Mouse (Mus musculus): Measurements from ENCODE around the gene Olfr118.
"Not testable (repeated sequence)": the region's sequence is repeated elsewhere in the genome, so short reads cannot be mapped to it uniquely, and the experiment has no call there.

The Olfr118 gene

DNA sequence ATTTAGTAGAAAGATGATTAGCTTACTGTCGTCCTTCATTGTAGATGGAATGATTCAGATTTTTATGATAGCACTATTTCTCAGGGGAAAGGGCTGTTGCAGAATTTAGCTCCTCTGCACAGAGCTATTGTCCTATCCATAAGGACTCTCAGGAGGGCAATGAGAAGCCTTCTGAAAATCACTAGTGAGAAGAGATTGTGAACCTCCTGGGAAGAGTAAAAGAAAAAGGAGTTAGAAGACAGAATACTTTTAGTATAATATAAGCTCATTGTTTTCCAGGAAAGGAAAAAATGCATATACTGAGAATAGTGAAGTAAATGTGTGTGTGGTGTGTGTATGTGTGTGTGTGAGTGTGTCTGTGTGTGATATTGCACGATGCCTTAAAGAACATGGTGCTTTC, at the start of gene Olfr118:
Gene Olfr118, plus strand, starts transcription at position 301 of the 400 bp plus-strand sequence.
- no peak for DNase-seq

DNA sequence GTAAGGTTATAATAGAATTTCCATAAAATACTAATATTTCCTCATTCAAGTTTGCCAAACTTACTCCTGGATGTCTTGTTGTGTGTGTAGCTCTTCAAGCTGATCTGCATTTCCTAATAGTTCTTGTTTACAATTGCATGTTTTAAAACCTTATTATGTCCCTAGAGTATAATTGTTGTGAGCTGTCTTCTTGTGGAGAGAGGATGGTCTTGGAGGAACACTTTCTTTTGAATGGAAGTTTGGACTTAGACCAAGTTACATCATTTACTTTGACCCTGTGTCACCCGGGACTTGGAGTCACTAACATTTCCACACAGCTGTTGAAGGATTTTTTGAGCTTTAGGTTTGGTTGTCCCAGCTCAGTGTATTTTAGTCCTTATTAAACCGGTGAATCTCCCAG, 39.8 kb upstream of the Olfr118 start, which contains the start of the genes Olfr115 and Olfr116:
Gene Olfr115, minus strand, starts transcription at position 101 of the 400 bp plus-strand sequence.
Gene Olfr116, minus strand, starts transcription at position 191 of the 400 bp plus-strand sequence.
- no peak for DNase-seq

- no peak for DNase-seq
These were observed 3.1 kb upstream of the Olfr118 start, which contains the start of gene Olfr117 for GRCm38 (mm10) chr17:37663682-37664081. TSS of gene Olfr117 (minus strand) at chr17:37663782.

DNA sequence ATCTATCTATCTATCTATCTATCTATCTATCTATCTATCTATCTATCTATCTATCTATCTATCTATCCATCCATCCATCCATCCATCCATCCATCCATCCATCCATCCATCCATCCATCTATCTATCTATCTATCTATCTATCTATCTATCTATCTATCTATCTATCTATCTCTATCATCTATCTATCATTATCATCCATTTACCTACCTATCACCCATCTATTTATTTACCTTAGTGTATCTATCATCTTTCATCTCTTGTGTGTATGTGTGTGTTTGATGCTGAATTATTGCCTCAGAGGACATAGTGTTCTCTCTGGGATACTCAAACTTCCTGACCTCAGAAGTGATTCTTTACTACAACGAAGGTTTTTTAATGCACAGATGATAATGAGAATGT, 29.5 kb downstream of the Olfr118 start, which contains the start of gene Olfr119:
Gene Olfr119, plus strand, starts transcription at position 301 of the 400 bp plus-strand sequence.
- not testable (repeated sequence) for DNase-seq

DNA sequence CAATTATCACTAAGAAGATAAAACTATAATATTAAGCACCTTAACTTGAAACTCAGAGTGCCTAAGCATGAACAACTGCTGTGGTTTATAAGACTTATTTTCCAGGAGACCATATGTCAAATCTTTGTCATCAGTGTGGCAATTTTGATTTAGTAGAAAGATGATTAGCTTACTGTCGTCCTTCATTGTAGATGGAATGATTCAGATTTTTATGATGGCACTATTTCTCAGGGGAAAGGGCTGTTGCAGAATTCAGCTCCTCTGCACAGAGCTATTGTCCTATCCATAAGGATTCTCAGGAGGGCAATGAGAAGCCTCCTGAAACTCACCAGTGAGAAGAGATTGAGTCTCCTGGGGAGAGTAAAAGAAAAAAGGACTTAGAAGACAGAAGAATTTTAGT, 54.7 kb downstream of the Olfr118 start, which contains the start of gene Olfr120:
Gene Olfr120, plus strand, starts transcription at position 301 of the 400 bp plus-strand sequence.
- DNase-seq, result no peak
